Comparison of ENCODE assay signal across 10 mouse cellular contexts in the genomic region with DNA sequence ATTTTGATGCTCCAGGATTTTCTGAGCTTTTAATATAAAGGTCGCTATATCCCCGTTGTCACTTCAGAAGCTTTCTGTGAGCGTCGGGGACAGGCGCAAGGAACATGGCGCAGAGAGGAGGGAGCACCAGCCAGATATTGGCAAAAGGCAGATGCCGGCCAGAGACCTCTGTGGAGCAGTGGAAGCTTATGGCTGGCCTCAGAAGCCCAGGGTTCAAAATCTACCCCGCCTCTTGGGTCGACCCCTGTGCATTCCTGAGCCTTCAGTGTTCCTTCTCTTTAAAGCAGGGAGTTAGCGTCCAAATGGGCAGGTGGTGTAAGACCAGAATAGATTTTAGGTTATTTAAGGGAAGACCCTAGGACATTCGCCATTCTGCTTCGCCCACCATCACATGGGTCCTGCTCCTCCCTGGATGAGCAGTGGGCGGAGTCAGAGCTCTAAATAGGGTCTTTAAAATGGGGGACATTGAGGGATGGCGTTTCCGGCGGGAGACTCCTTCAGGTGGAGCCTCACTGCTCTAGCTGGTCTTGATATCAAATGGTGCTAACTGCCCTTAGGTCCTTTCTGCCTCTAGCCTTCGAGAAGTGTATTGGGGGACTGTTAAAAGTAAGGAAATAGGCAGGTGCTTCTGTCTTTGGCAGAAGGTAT. TPM values are rescaled to one million over a fixed set of nuclear protein-coding genes. Genes with fewer than 3 reads are reported as not detected.
DNase-seq lines count a peak whose midpoint lies in the region; ATAC-seq lines count a peak whose summit lies in the region.
"Had no signal": no experiment of that assay in that cellular context is flagged by ENCODE, and none has a peak within 500 bp of the region (broad histone marks: within the 10 kb centered on the region; RNA-seq: fewer than 3 reads in every experiment).

No protein-coding gene starts in this region.

- DNase-seq in left cerebral cortex, postnatal 4 days = peak; percentile 19
- DNase-seq in left cerebral cortex, postnatal 10 days (ENCODE audit: extremely low spot score in 1 of 2, low spot score in 2 of 2) = no peak
- no peak for DNase-seq in embryonic facial prominence, embryonic 14.5 days (ENCODE audit: low spot score)
- no peak for DNase-seq in adrenal gland, adult (ENCODE audit: inconsistent age in 2 of 2, low spot score in 1 of 2)

- 0 out of 2 replicates have a peak, but pooled peaks cover 5% of the 10 kb centered on the region for H3K4me1 ChIP-seq in embryonic facial prominence, embryonic 14.5 days (ENCODE audit: control insufficient read depth, insufficient read depth, low read length)
- H3K4me1 ChIP-seq in hindbrain, embryonic 15.5 days (replicated peaks) = peaks cover 32% of the 10 kb centered on the region
- H3K4me1 ChIP-seq in neural tube, embryonic 12.5 days = peaks cover 24% of the 10 kb centered on the region
- H3K4me1 ChIP-seq: liver, embryonic 13.5 days had no signal

- peak overlapping the region; percentile 57 for H3K4me2 ChIP-seq in embryonic facial prominence, embryonic 14.5 days (ENCODE audit: low read depth, low read length)
- H3K4me2 ChIP-seq in hindbrain, embryonic 15.5 days = peak overlapping the region; percentile 89
- H3K4me2 ChIP-seq in neural tube, embryonic 12.5 days (replicated peaks) = peak overlapping the region; percentile 83

- no peak overlapping the region for H3K27ac ChIP-seq in embryonic facial prominence, embryonic 14.5 days (replicated peaks; ENCODE audit: low read depth, low read length)
- peak overlapping the region; percentile 92 for H3K27ac ChIP-seq in hindbrain, embryonic 15.5 days (replicated peaks)
- peak overlapping the region; percentile 62; the same call in 1 of the 2 replicates for H3K27ac ChIP-seq in neural tube, embryonic 12.5 days
- H3K27ac ChIP-seq: liver, embryonic 13.5 days had no signal

- no peak overlapping the region for H3K9ac ChIP-seq in embryonic facial prominence, embryonic 14.5 days (ENCODE audit: low read depth, low read length)
- H3K9ac ChIP-seq in hindbrain, embryonic 15.5 days = peak overlapping the region; percentile 32
- peak overlapping the region; percentile 47 for H3K9ac ChIP-seq in neural tube, embryonic 12.5 days
- H3K9ac ChIP-seq: liver, embryonic 13.5 days had no signal

- intact Hi-C loops in left cerebral cortex, postnatal 4 days (cut with DNase I) = no loop called here
- intact Hi-C loops in left cerebral cortex, postnatal 10 days (cut with DNase I) = no loop called here

- H3K4me3 ChIP-seq in embryonic facial prominence, embryonic 14.5 days (ENCODE audit: low read depth, low read length) = peak overlapping the region; percentile 30
- H3K4me3 ChIP-seq in hindbrain, embryonic 15.5 days = peak overlapping the region; percentile 41
- H3K4me3 ChIP-seq in neural tube, embryonic 12.5 days = peak overlapping the region; percentile 35
- H3K4me3 ChIP-seq: erythroblast, embryonic 14.5 days; liver, embryonic 13.5 days had no signal

- H3K36me3 ChIP-seq in embryonic facial prominence, embryonic 14.5 days (ENCODE audit: control insufficient read depth, insufficient read depth, low read length) = no peaks in the 10 kb centered on the region
- H3K36me3 ChIP-seq in hindbrain, embryonic 15.5 days = no peaks in the 10 kb centered on the region
- no peaks in the 10 kb centered on the region for H3K36me3 ChIP-seq in neural tube, embryonic 12.5 days
- H3K36me3 ChIP-seq: liver, embryonic 13.5 days had no signal

- H3K9me3 ChIP-seq in embryonic facial prominence, embryonic 14.5 days (ENCODE audit: control insufficient read depth, low read length) = no peaks in the 10 kb centered on the region
- no peaks in the 10 kb centered on the region for H3K9me3 ChIP-seq in hindbrain, embryonic 15.5 days
- no peaks in the 10 kb centered on the region for H3K9me3 ChIP-seq in neural tube, embryonic 12.5 days
- H3K9me3 ChIP-seq: liver, embryonic 13.5 days had no signal

- WGBS in embryonic facial prominence, embryonic 14.5 days = 6% methylated on average over 17 of the region's 17 CpGs
- 2% methylated on average over 17 of the region's 17 CpGs for WGBS in hindbrain, embryonic 15.5 days
- WGBS in neural tube, embryonic 12.5 days = 4% methylated on average over 17 of the region's 17 CpGs

- peaks cover 28% of the 10 kb centered on the region for H3K27me3 ChIP-seq in embryonic facial prominence, embryonic 14.5 days (replicated peaks; ENCODE audit: control insufficient read depth, insufficient read depth, low read length)
- no peaks in the 10 kb centered on the region for H3K27me3 ChIP-seq in hindbrain, embryonic 15.5 days
- 0 out of 2 replicates have a peak, but pooled peaks cover 3% of the 10 kb centered on the region for H3K27me3 ChIP-seq in neural tube, embryonic 12.5 days (replicated peaks)

- 0 out of 2 replicates have a peak, but pooled peaks have one; percentile 8 for ATAC-seq in embryonic facial prominence, embryonic 14.5 days (ENCODE audit: low read depth)
- peak; percentile 25 for ATAC-seq in hindbrain, embryonic 15.5 days (ENCODE audit: low FRiP score, low read depth)
- ATAC-seq in neural tube, embryonic 12.5 days (ENCODE audit: low FRiP score, low read depth) = peak; percentile 44
- ATAC-seq in megakaryocyte-erythroid progenitor cell, adult 5-6 weeks (replicated peaks; ENCODE audit: low FRiP score, low TSS enrichment, poor library complexity, severe bottlenecking) = no peak
- ATAC-seq: activated CD4-positive, CD25-positive, alpha-beta regulatory T cell, adult 4 months had no signal

RNA-seq across cellular contexts. Expression of a gene that starts 25.7 kb away (rescaled TPM):
- total RNA-seq in left cerebral cortex, postnatal 4 days (2021) = 10 to 100 TPM; 23.8 to 26.0 TPM
- total RNA-seq in left cerebral cortex, postnatal 10 days (2021) = 10 to 100 TPM; 36.5 to 40.3 TPM
- polyA plus RNA-seq in embryonic facial prominence, embryonic 14.5 days (2014; fragmentation: Nextera tagmentation; extraction: Ambion mirVana) = 0.22 TPM in 1 of 2 replicates, not detected in the other
- 7.6 and 8.1 TPM in 2 replicates for polyA plus RNA-seq in hindbrain, embryonic 15.5 days (2015; fragmentation: Nextera tagmentation; extraction: Ambion mirVana)
- 2.3 and 2.4 TPM in 2 replicates for polyA plus RNA-seq in neural tube, embryonic 12.5 days (2016; fragmentation: Nextera tagmentation; extraction: Ambion mirVana)
- not detected in 2 replicates for total RNA-seq in megakaryocyte-erythroid progenitor cell, adult 5-6 weeks (2014; fragmentation: Nextera tagmentation)
- total RNA-seq in megakaryocyte-erythroid progenitor cell, adult 5-6 weeks (2017) = not detected in 2 replicates
- polyA plus RNA-seq: activated CD4-positive, CD25-positive, alpha-beta regulatory T cell, adult 4 months; erythroblast, embryonic 14.5 days; liver, embryonic 13.5 days had no signal

RNA-seq across cellular contexts. Expression of a gene that starts 27.7 kb away (rescaled TPM):
- total RNA-seq in left cerebral cortex, postnatal 4 days (2021) = not detected
- not detected for total RNA-seq in left cerebral cortex, postnatal 10 days (2021)
- not detected in 2 replicates for polyA plus RNA-seq in embryonic facial prominence, embryonic 14.5 days (2014; fragmentation: Nextera tagmentation; extraction: Ambion mirVana)
- not detected in 2 replicates for polyA plus RNA-seq in hindbrain, embryonic 15.5 days (2015; fragmentation: Nextera tagmentation; extraction: Ambion mirVana)
- not detected in 2 replicates for polyA plus RNA-seq in neural tube, embryonic 12.5 days (2016; fragmentation: Nextera tagmentation; extraction: Ambion mirVana)
- not detected in 2 replicates for total RNA-seq in megakaryocyte-erythroid progenitor cell, adult 5-6 weeks (2014; fragmentation: Nextera tagmentation)
- total RNA-seq in megakaryocyte-erythroid progenitor cell, adult 5-6 weeks (2017) = not detected in 2 replicates
- polyA plus RNA-seq: activated CD4-positive, CD25-positive, alpha-beta regulatory T cell, adult 4 months; erythroblast, embryonic 14.5 days; liver, embryonic 13.5 days had no signal

Comparison
In these comparisons a context has a peak if more than half of its experiments do, and no peak if none do; other contexts are left out.
1. RNA of a gene that starts 25.7 kb away (total RNA-seq): 36.5 to 40.3 TPM in left cerebral cortex, postnatal 10 days and 23.8 to 26.0 TPM in left cerebral cortex, postnatal 4 days; not detected in megakaryocyte-erythroid progenitor cell, adult 5-6 weeks; every median in the first group is over 10 times any median in the second.
2. Peak in every context shown above with its lines, with median percentiles within 50 percentile points of each other: H3K4me2 ChIP-seq and H3K4me3 ChIP-seq.